Mouse (Mus musculus) megakaryocyte-erythroid progenitor cell, adult 5 weeks (primary cell): Measurements from ENCODE around the gene Mtfr1l. TPM values are rescaled to one million over a fixed set of nuclear protein-coding genes. Genes with fewer than 3 reads are reported as not detected.

ENCODE experiments used
- polyA plus RNA-seq: library from polyadenylated mRNA; stranded (reverse); fragments of >175 nt; gene quantifications from 2 replicates; pipeline ENCODE4 v1.2.3, GENCODE M21; 2012

Mtfr1l gene
- polyA plus RNA-seq, result 40.5 and 43.7 TPM in 2 replicates

DNA sequence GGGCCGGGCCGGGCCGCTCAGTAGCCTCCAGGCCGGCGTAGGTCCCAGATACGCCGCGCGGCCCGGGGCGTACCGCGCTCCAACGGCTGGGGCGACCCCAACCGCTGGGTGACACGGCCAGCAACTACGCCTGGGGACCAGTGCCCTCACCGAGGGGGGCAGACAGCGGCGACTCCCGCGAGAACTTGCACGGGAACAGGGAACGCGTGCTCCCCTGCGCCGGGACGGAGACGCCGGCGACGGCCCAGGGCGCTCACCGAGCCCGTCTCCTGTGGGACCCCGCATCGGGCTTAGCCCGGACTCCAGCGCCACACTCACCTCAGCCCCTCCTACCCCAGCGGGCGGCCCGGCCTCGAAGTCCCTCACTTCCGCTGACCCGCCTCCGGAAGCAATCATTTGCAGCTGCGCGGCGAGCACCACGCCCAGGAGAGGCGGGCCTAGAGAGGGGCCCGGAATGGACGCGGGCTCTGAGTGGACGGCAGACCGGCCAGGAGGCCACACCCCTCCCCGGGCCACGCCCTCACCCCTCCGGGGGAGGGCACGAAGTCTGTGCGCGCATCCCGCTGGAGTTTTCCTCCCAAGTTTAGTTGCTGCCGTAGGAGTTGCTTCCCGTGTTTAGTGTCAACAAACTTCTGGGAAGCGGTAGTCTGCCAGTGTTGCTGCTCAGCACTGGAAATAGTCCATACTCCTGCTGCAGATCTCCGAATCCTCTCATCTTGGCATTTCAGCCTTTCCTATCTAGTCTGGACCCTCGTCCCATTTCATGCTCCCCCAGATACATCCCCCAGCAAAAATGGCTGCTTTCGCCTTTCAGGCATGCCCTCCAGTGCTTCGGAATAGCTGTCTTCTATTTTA lies at the start of gene Mtfr1l:
Mtfr1l (minus strand) TSS at position 456 of the 855 bp plus-strand sequence.

GRCm38 (mm10) chr4:134551494-134552316 lies 16.5 kb upstream of the Mtfr1l start, which contains the start of gene Selenon:
Gene Selenon, minus strand, starts transcription at chr4:134552166.

DNA sequence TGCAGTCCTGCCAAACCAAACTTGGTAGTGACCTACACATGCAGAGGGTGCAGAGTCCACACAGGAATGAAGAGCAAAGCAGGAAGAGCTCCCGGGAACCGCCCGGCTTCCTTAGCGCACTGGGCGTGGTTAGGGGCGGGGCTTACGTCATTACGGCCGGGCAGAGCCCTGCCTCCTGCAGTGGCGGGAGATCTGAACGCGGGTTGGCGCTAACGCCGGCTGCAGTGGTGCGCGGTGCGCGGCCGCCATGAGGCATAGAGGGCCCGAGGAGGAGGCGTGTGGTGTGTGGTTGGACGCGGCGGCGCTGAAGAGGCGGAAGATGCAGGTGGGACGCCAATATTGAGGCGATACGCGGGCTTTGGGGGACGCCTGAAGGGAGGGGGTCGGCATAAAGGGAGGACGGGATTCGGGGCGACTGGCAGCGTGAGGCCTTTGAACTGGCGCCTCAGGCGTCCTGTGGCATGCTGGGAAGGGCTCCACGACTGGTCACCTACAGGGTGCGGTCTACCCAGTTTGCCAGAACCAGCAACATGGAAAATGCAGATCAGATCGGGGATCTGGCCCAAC lies 24.3 kb downstream of the Mtfr1l start, which contains the start of gene Aunip:
Aunip (plus strand) TSS at position 155 of the 567 bp plus-strand sequence.

GRCm38 (mm10) chr4:134496595-134497210 lies 38.5 kb downstream of the Mtfr1l start, which contains the start of gene Paqr7:
Gene Paqr7, plus strand, starts transcription at chr4:134496697.

Other genes starting within 250 kb of the Mtfr1l start
- 1.9 and 3.0 TPM in 2 replicates for gene Pdik1l, start 247.5 kb downstream of the Mtfr1l start, polyA plus RNA-seq
- not detected in 2 replicates for gene Trim63, start 220.3 kb downstream of the Mtfr1l start, polyA plus RNA-seq
- gene Slc30a2, start 192.2 kb downstream of the Mtfr1l start, polyA plus RNA-seq, result 0.09 and 0.11 TPM in 2 replicates
- gene Extl1, start 151.5 kb downstream of the Mtfr1l start, polyA plus RNA-seq, result 0.08 TPM in 1 of 2 replicates, not detected in the other
- gene Pafah2, start 139.1 kb downstream of the Mtfr1l start, polyA plus RNA-seq, result 9.7 and 16.6 TPM in 2 replicates
- 421 and 705 TPM in 2 replicates for gene Stmn1, start 67.1 kb downstream of the Mtfr1l start, polyA plus RNA-seq
- gene Paqr7, start 38.7 kb downstream of the Mtfr1l start, polyA plus RNA-seq, result 11.8 and 24.3 TPM in 2 replicates
- gene Aunip, start 24.4 kb downstream of the Mtfr1l start, polyA plus RNA-seq, result 10.7 and 16.3 TPM in 2 replicates
- 40.5 and 40.7 TPM in 2 replicates for gene Selenon, start 16.8 kb upstream of the Mtfr1l start, polyA plus RNA-seq
- 16.9 and 25.1 TPM in 2 replicates for gene Man1c1, start 168.9 kb upstream of the Mtfr1l start, polyA plus RNA-seq
- gene Ldlrap1, start 232.6 kb upstream of the Mtfr1l start, polyA plus RNA-seq, result 21.8 and 22.2 TPM in 2 replicates